Mouse (Mus musculus) kidney, adult 2 months (tissue): ENCODE results near the gene Sde2.
"Not testable (repeated sequence)": the region's sequence is repeated elsewhere in the genome, so short reads cannot be mapped to it uniquely, and the experiment has no call there.

Experiments used
- CTCF ChIP-seq: fragments of 200-500 bp; conservative IDR thresholded peaks from 2 replicates; pipeline ENCODE4 v1.5.1; 2011; ENCODE audit warnings: low read depth, mild to moderate bottlenecking, control low read depth, low read length, moderate library complexity, mixed read lengths; ENCODE audit not compliant: insufficient read depth, insufficient read length
- POLR2A ChIP-seq: fragments of 200-500 bp; IDR thresholded peaks from one replicate; pipeline ENCODE4 v1.6.1; 2011; ENCODE audit warnings: low read depth, low read length, control low read depth

GRCm38 (mm10) chr1:180836467-180836866 lies 14.5 kb upstream of the Sde2 start:
- not testable (repeated sequence) for TF ChIP-seq CTCF, POLR2A
